ENCODE assay signal across 23 mouse cellular contexts in the genomic region with DNA sequence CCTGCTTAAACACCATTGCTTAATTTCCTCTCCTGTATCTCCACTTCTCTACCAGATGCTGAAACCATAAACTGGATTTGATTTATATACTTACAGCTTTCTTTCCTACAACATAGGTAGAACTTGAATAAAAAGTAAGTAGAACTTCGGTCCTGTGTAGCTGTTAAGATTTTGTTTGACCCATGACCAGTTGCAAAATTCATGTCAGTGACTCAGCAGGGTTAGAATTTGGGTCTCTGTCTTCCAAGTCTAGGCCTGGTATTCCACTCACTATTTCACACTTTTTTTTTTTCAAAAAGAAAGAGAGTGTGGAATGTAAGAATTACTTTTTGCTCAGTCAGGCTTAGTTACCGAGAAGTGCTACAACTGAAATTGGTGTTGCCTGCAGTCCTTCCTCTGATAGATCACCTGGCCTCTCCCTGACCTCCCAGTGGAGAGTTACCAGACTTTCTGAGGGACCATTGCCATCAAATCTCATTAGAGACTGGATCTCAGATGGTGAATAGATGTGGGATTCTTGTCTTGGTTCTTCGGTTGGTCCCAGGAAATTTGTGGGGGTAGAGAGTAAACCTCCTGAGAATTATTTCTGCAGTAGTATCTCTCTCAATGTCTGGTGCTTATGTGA. TPM values are rescaled to one million over a fixed set of nuclear protein-coding genes. Genes with fewer than 3 reads are reported as not detected.
DNase-seq lines count a peak whose midpoint lies in the region; ATAC-seq and TF ChIP-seq lines count a peak whose summit lies in the region.
"Had no signal": no experiment of that assay in that cellular context is flagged by ENCODE, and none has a peak within 500 bp of the region (broad histone marks: within the 10 kb centered on the region; RNA-seq: fewer than 3 reads in every experiment).

No protein-coding gene starts in this region.

- ATAC-seq in limb, embryonic 13.5 days (ENCODE audit: low FRiP score, low read depth): no peak
- ATAC-seq: forebrain, embryonic 14.5 days; intestine, embryonic 15.5 days had no signal

- no peak overlapping the region for H3K9ac ChIP-seq in limb, embryonic 13.5 days
- H3K9ac ChIP-seq: heart, embryonic 12.5 days; hindbrain, embryonic 14.5 days; intestine, embryonic 15.5 days had no signal

- DNase-seq in limb, embryonic 10.5 days (ENCODE audit: low spot score): no peak
- DNase-seq in Muller cell, postnatal 12 days (ENCODE audit: inconsistent ontology term): peak; percentile 66
- DNase-seq in kidney, postnatal 36 days: no peak
- no peak for DNase-seq in right cerebral cortex, postnatal 14 days
- DNase-seq: adrenal gland, adult 8-10 months; cerebellum, adult 18-20 months; cerebellum, adult 9-11 months; cerebellum, postnatal 36 days; gastrocnemius, postnatal 10 days; heart, adult 2 months; kidney, adult 2 months had no signal

- H3K4me2 ChIP-seq in limb, embryonic 13.5 days (replicated peaks): no peak overlapping the region
- H3K4me2 ChIP-seq: heart, embryonic 12.5 days; hindbrain, embryonic 14.5 days; intestine, embryonic 15.5 days had no signal

- no peaks in the 10 kb centered on the region for H3K9me3 ChIP-seq in limb, embryonic 13.5 days
- no peaks in the 10 kb centered on the region for H3K9me3 ChIP-seq in limb, embryonic 10.5 days (replicated peaks)
- H3K9me3 ChIP-seq: forebrain, embryonic 10.5 days; heart, embryonic 12.5 days; hindbrain, embryonic 10.5 days; intestine, embryonic 15.5 days had no signal

- no peaks in the 10 kb centered on the region for H3K36me3 ChIP-seq in limb, embryonic 13.5 days
- no peaks in the 10 kb centered on the region for H3K36me3 ChIP-seq in limb, embryonic 10.5 days
- H3K36me3 ChIP-seq: forebrain, embryonic 10.5 days; heart, embryonic 12.5 days; hindbrain, embryonic 10.5 days; intestine, embryonic 15.5 days had no signal

- no peak for TF ChIP-seq CTCF in embryonic fibroblast, embryonic 13.5 days (IDR thresholded peaks at IDR 0.05; ENCODE audit: borderline replicate concordance, insufficient read depth, low read length)

- no peak overlapping the region for H3K4me3 ChIP-seq in limb, embryonic 13.5 days
- no peak overlapping the region for H3K4me3 ChIP-seq in limb, embryonic 10.5 days
- no peak overlapping the region for H3K4me3 ChIP-seq in brown adipose tissue, adult 24 weeks (ENCODE audit: insufficient read depth, low read depth, low read length)
- H3K4me3 ChIP-seq in embryonic fibroblast, embryonic 13.5 days (ENCODE audit: insufficient read depth, low read length): no peak overlapping the region
- H3K4me3 ChIP-seq: erythroblast, embryonic 14.5 days; forebrain, embryonic 10.5 days; heart, adult 2 months; heart, embryonic 12.5 days; hindbrain, embryonic 10.5 days; intestine, embryonic 15.5 days had no signal

- TF ChIP-seq POLR2A in embryonic fibroblast, embryonic 13.5 days (IDR thresholded peaks at IDR 0.05; ENCODE audit: low read depth, low read length): no peak

- peak overlapping the region; percentile 10; the same call in 1 of the 2 replicates for H3K27ac ChIP-seq in limb, embryonic 13.5 days
- no peak overlapping the region for H3K27ac ChIP-seq in limb, embryonic 10.5 days
- H3K27ac ChIP-seq in brown adipose tissue, adult 24 weeks (replicated peaks; ENCODE audit: low read depth, low read length): peak overlapping the region; percentile 85
- H3K27ac ChIP-seq in embryonic fibroblast, embryonic 13.5 days (ENCODE audit: insufficient read depth, low read length): peak overlapping the region; percentile 98
- H3K27ac ChIP-seq: forebrain, embryonic 10.5 days; heart, adult 2 months; hindbrain, embryonic 10.5 days; hindbrain, embryonic 14.5 days; intestine, embryonic 15.5 days had no signal

- WGBS in limb, embryonic 13.5 days: 74% methylated on average over 3 of the region's 3 CpGs
- WGBS in limb, embryonic 10.5 days: 88% methylated on average over 3 of the region's 3 CpGs

- no peaks in the 10 kb centered on the region for H3K27me3 ChIP-seq in limb, embryonic 13.5 days
- H3K27me3 ChIP-seq in limb, embryonic 10.5 days (ENCODE audit: low read depth, poor library complexity, severe bottlenecking): no peaks in the 10 kb centered on the region
- H3K27me3 ChIP-seq: heart, embryonic 12.5 days; intestine, embryonic 15.5 days had no signal

- H3K4me1 ChIP-seq in limb, embryonic 13.5 days: peaks cover 9% of the 10 kb centered on the region
- no peaks in the 10 kb centered on the region; the same call in 1 of the 2 replicates for H3K4me1 ChIP-seq in limb, embryonic 10.5 days
- no peaks in the 10 kb centered on the region; the same call in 1 of the 2 replicates for H3K4me1 ChIP-seq in brown adipose tissue, adult 24 weeks (ENCODE audit: control insufficient read depth, insufficient read depth, insufficient read length, low read length)
- peaks cover 14% of the 10 kb centered on the region for H3K4me1 ChIP-seq in embryonic fibroblast, embryonic 13.5 days (ENCODE audit: control insufficient read depth, insufficient read depth, low read length)
- H3K4me1 ChIP-seq: forebrain, embryonic 10.5 days; hindbrain, embryonic 10.5 days; intestine, embryonic 15.5 days had no signal

RNA-seq across cellular contexts. Expression of a gene that starts 11.3 kb away (rescaled TPM):
- polyA plus RNA-seq in limb, embryonic 13.5 days (2015; fragmentation: Nextera tagmentation; extraction: Ambion mirVana): 22.1 and 22.8 TPM in 2 replicates
- polyA plus RNA-seq in limb, embryonic 10.5 days (2016; fragmentation: Nextera tagmentation; extraction: Ambion mirVana): 15.8 and 18.8 TPM in 2 replicates
- 328 and 343 TPM in 2 replicates for polyA plus RNA-seq in brown adipose tissue, adult 24 weeks (2012; ENCODE audit: insufficient read depth, insufficient read length, missing spikeins)
- 16.4 and 17.3 TPM in 2 replicates for polyA plus RNA-seq in embryonic fibroblast, embryonic 13.5 days (2011; ENCODE audit: insufficient read length, low read depth, missing spikeins)

RNA-seq across cellular contexts. Expression of a gene that starts 23.2 kb away (rescaled TPM):
- not detected in 2 replicates for polyA plus RNA-seq in limb, embryonic 13.5 days (2015; fragmentation: Nextera tagmentation; extraction: Ambion mirVana)
- polyA plus RNA-seq in limb, embryonic 10.5 days (2016; fragmentation: Nextera tagmentation; extraction: Ambion mirVana): not detected in 2 replicates
- 30.6 and 32.3 TPM in 2 replicates for polyA plus RNA-seq in brown adipose tissue, adult 24 weeks (2012; ENCODE audit: insufficient read depth, insufficient read length, missing spikeins)
- not detected in 2 replicates for polyA plus RNA-seq in embryonic fibroblast, embryonic 13.5 days (2011; ENCODE audit: insufficient read length, low read depth, missing spikeins)
- polyA plus RNA-seq: brain, embryonic 14.5 days; C2C12; erythroblast, embryonic 14.5 days; forebrain, embryonic 10.5 days; forebrain, embryonic 14.5 days; heart, embryonic 12.5 days; hindbrain, embryonic 14.5 days had no signal

RNA-seq across cellular contexts. Expression of a gene that starts 44.3 kb away (rescaled TPM):
- 0.69 and 1.1 TPM in 2 replicates for polyA plus RNA-seq in limb, embryonic 13.5 days (2015; fragmentation: Nextera tagmentation; extraction: Ambion mirVana)
- polyA plus RNA-seq in limb, embryonic 10.5 days (2016; fragmentation: Nextera tagmentation; extraction: Ambion mirVana): 0.53 and 0.95 TPM in 2 replicates
- polyA plus RNA-seq in brown adipose tissue, adult 24 weeks (2012; ENCODE audit: insufficient read depth, insufficient read length, missing spikeins): 6.9 and 8.0 TPM in 2 replicates
- 1.4 and 1.9 TPM in 2 replicates for polyA plus RNA-seq in embryonic fibroblast, embryonic 13.5 days (2011; ENCODE audit: insufficient read length, low read depth, missing spikeins)
- polyA plus RNA-seq: erythroblast, embryonic 14.5 days had no signal

Comparison
In these comparisons a context has a peak if more than half of its experiments do, and no peak if none do; other contexts are left out.
1. RNA of a gene that starts 11.3 kb away (polyA plus RNA-seq): 328 to 343 TPM in brown adipose tissue, adult 24 weeks; 22.1 to 22.8 TPM in limb, embryonic 13.5 days, 15.8 to 18.8 TPM in limb, embryonic 10.5 days and 16.4 to 17.3 TPM in embryonic fibroblast, embryonic 13.5 days; every median in the first group is over 10 times any median in the second.
2. RNA of a gene that starts 23.2 kb away (polyA plus RNA-seq): 30.6 to 32.3 TPM in brown adipose tissue, adult 24 weeks; not detected in limb, embryonic 13.5 days, not detected in limb, embryonic 10.5 days and not detected in embryonic fibroblast, embryonic 13.5 days; every median in the first group is over 10 times any median in the second.